Mouse (Mus musculus): ENCODE results near the gene B9d2.

The B9d2 gene

GRCm38 (mm10) chr7:25725886-25726285 lies 45.3 kb downstream of the B9d2 start:
- ATAC-seq (ENCODE audit: insufficient number of reproducible peaks, low FRiP score, low TSS enrichment) = no peak

- ATAC-seq (ENCODE audit: insufficient number of reproducible peaks, low FRiP score, low TSS enrichment) = no peak
Observed at GRCm38 (mm10) chr7:25727800-25728199, 47.2 kb downstream of the B9d2 start.

GRCm38 (mm10) chr7:25729396-25729795 lies 48.8 kb downstream of the B9d2 start:
- ATAC-seq (ENCODE audit: insufficient number of reproducible peaks, low FRiP score, low TSS enrichment) = no peak

GRCm38 (mm10) chr7:25729862-25730261 lies 49.3 kb downstream of the B9d2 start:
- ATAC-seq (ENCODE audit: insufficient number of reproducible peaks, low FRiP score, low TSS enrichment) = no peak

GRCm38 (mm10) chr7:25731294-25732055 lies 50.9 kb downstream of the B9d2 start:
- ATAC-seq (ENCODE audit: insufficient number of reproducible peaks, low FRiP score, low TSS enrichment) = no peak

- no peak for ATAC-seq (ENCODE audit: insufficient number of reproducible peaks, low FRiP score, low TSS enrichment)
Observed at GRCm38 (mm10) chr7:25734991-25735390, 54.4 kb downstream of the B9d2 start.

Data from cerebellum, adult (tissue).